Mouse (Mus musculus): ENCODE results near the gene Tnfrsf19.
A peak's percentile ranks its signal among the peaks of the same experiment; 100 is the strongest.

Tnfrsf19 gene

GRCm38 (mm10) chr14:61046091-61046681 is at the start of gene Tnfrsf19:
Tnfrsf19 (minus strand) TSS chr14:61046490.
- DNase-seq = peak; percentile 77

GRCm38 (mm10) chr14:61092073-61092472 is 45.8 kb upstream of the Tnfrsf19 start:
- DNase-seq = no peak

DNA sequence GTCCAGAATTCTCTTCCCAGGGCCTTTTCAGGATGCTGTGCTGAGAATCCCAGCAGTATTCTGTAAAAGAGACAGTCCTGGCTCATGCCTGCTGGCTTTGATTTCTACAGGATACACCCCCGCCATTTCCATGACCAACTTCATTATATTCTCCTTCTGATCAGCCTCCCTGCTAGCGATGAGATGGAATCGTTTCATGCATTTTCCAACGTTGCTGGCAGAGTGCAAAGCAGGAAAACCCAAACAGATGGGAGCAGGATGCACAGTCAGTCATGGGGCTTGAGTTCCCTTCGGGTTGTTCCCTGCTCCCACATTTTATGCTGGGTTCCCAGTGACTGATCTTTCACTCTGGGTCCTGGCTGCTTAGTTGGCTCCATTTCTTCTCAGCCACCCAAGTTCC is 44.7 kb upstream of the Tnfrsf19 start:
- DNase-seq = no peak

- DNase-seq = no peak
Observed at GRCm38 (mm10) chr14:61088187-61088586, 41.9 kb upstream of the Tnfrsf19 start.

DNA sequence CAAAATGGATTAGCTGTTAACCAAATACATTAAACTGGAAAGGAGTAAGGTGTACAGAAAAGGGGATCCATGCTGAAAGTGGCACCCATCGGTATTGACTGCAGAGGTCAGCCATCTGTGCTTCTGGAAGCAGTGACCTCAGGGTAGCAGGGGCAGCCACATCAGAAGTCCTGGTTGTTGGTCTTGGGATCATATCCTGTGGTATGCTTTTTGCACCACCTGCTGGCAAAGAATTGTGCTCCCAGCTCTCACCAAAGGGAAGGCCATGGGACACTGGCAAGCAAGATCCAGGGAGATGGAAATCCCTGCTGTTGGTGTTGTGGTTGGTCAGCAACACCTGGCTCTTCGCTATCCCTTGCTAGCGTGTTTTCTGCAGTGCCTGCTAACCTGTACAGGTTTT is 39.0 kb upstream of the Tnfrsf19 start:
- peak; percentile 72 for DNase-seq

DNA sequence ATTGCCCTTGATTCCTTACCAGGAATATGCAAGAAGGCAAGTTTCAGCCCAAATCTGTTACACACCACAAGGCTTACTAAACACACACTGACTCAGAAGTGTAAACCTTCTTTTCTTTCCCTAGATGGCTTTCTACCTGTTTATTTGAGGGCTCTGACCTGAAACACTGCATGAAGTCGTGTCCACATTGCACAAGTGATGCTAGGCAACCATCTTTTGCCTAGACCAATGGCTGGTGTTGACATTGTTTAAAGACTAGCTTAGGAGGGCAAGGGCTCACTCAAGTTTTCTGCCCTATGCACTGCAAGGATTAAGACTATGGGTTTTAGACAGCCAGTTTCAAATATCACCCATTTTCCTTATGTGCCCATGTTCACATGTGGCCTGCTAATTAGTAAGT is 23.3 kb upstream of the Tnfrsf19 start:
- no peak for DNase-seq

- DNase-seq = no peak
Observed at GRCm38 (mm10) chr14:61061729-61062128, 15.4 kb upstream of the Tnfrsf19 start.

- DNase-seq = peak; percentile 27
Observed at GRCm38 (mm10) chr14:61059316-61059945, 13.1 kb upstream of the Tnfrsf19 start.

DNA sequence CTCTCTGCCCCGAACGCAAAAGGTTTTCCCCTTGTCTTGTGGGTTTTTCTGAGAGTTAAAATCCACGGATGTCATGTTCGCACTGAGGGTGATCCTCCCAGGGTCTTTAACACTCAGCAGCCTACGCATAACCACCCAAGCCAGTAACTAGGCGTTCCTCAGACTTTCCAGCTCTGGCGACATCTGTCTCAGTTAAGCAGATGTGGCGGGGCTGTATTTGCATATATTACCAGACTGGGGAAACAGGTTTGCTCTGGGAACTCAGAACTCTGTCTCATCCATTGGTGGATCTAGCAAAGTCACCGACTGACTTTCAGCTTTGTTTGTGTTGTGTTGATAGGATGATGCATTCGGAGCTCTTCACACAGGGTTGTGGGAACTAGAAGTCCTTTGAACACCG is 10.7 kb upstream of the Tnfrsf19 start:
- DNase-seq = no peak

GRCm38 (mm10) chr14:61056445-61056844 is 10.2 kb upstream of the Tnfrsf19 start:
- DNase-seq = no peak

DNA sequence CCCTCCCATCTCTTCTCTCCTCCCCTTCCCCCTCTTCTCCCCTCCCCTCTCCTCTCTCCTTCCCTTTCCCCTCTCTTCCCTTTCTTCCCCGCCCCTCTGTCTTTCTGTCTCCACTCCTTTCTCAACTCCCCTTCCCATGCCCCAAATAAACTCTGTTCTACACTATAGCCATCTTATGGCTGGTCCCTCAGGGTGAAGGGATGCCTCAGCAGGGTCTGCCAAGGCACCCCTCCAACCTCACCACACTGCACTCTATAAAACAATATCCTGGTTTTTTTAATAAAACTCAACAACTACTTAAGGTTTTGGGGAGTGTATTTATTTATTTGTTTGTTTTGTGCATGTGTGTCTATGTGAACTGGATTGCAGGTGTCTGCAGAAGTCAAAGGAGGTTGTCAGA is 9.6 kb upstream of the Tnfrsf19 start:
- DNase-seq = no peak

GRCm38 (mm10) chr14:61052163-61052562 is 5.9 kb upstream of the Tnfrsf19 start:
- no peak for DNase-seq

DNA sequence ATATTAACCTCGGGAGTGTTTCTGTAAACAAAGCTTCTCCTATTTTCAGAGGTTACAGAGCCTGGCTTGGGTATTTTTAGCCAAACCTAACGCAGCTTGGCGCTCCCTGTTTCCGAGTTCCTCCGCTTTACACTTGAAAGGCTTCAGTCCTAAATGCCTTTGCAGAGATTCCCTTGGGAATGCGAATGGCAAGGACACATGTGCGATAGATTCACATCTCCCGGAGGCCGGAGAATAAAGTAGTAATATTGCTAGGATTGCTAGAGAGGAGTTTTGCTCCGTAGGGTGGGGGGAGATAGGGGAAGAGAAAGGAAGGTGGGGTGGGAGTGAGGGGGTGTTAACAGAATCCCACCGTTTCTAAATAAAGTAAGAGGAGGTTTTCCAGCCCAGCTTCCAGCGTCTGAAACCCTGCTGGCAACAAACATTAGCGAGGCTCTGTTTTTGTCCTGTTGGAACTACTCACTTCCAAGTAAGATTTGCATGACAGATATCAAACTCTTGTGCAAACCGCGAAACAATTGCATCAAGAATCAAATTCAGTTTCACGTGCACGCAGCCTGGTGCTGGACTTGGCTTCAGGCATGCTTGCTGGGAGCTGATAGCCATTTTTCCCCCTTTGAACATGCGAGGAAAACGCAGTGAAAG is 722 bp downstream of the Tnfrsf19 start:
- no peak for DNase-seq

GRCm38 (mm10) chr14:61044316-61044715 is 2.0 kb downstream of the Tnfrsf19 start:
- no peak for DNase-seq

- no peak for DNase-seq
Observed at GRCm38 (mm10) chr14:61043511-61044310, 2.6 kb downstream of the Tnfrsf19 start.

DNA sequence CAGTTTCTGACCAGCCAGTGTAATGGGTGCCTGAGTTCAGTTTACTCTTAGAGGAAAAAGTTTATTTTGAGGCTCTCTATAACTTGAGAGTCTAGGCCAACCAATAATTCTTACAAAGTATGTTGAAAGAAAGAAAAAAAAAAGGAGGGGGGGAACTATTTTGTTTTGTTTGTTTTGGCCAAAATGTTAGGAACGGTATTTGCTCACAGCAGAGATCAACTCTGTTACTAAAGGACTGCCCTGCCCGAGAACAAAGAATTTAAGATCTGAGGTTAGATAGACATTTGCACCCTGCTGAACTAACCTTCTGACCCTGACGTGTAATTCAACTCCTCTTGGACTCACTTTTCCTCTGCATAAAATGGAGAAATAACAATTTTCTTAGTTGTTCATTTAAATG is 4.0 kb downstream of the Tnfrsf19 start:
- no peak for DNase-seq

DNA sequence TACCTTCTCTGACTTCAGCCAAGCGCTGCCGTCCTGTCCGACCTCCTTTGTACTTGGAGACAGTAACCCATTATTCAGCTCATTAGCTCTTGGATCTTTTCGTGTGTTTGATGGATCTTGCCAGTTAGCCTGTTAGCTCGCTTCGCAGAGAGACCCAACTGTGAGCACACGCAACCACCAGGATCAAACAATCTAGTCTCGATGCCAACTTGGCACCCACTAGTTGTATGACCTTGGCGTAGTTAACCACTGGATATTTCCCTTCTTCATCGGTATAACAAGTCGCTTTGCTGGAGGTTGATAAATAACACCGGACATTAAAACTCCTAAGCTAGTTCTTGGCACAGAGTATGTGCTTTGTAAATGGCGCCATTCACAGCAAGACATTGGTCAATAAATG is 6.1 kb downstream of the Tnfrsf19 start:
- no peak for DNase-seq

GRCm38 (mm10) chr14:61038082-61038472 is 8.2 kb downstream of the Tnfrsf19 start:
- DNase-seq = no peak

- peak; percentile 80 for DNase-seq
Observed at GRCm38 (mm10) chr14:61037321-61038081, 8.8 kb downstream of the Tnfrsf19 start.

- DNase-seq = no peak
Observed at GRCm38 (mm10) chr14:61030366-61030765, 15.9 kb downstream of the Tnfrsf19 start.

GRCm38 (mm10) chr14:61024006-61024405 is 22.3 kb downstream of the Tnfrsf19 start:
- no peak for DNase-seq

GRCm38 (mm10) chr14:61022383-61022782 is 23.9 kb downstream of the Tnfrsf19 start:
- peak; percentile 39 for DNase-seq

DNA sequence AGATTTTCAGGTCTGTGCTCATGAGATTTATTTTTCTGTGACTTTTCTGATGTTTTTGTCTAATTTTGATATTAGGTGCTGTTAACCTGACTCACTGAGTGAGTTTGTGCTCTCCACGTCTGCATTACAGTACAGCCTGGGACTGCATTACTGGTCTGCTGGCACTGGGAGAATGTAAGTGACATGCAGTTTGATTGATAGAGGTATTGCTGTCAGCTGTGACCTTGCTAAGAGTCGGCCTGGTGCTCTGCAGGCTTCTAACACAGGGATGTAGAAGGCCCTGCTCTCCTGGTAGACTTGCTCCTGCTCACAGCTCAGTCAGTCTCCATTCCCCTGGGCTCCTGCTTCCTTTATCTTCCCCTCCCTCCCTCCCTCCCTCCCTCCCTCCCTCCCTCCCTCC is 25.3 kb downstream of the Tnfrsf19 start:
- DNase-seq = no peak
